Mouse (Mus musculus) small intestine, adult 2 months (tissue): ENCODE results near the gene Bag3.

ENCODE experiments used
- CTCF ChIP-seq: fragments of 200-500 bp; IDR thresholded peaks from 2 replicates; pipeline ENCODE4 v1.5.1; 2012; ENCODE audit warnings: low read depth, mild to moderate bottlenecking, control low read depth, inconsistent platforms, low read length, moderate library complexity, mixed read lengths; ENCODE audit not compliant: insufficient replicate concordance, insufficient read length; ENCODE audit errors: extremely low read depth
- POLR2A ChIP-seq: fragments of 200-500 bp; IDR thresholded peaks from 2 replicates; pipeline ENCODE4 v1.6.1; 2012; ENCODE audit warnings: low read depth, mild to moderate bottlenecking, control low read depth, inconsistent platforms, low read length, moderate library complexity

- TF ChIP-seq POLR2A (no peak), CTCF (no peak)
Measured at GRCm38 (mm10) chr7:128592936-128593241, 69.5 kb downstream of the Bag3 start.
